Mouse (Mus musculus): ENCODE results near the gene 1700067P10Rik. TPM values are rescaled to one million over a fixed set of nuclear protein-coding genes. Genes with fewer than 3 reads are reported as not detected.

Gene 1700067P10Rik
- polyA plus RNA-seq, 1 experiment from 2014 or later, result not detected

- Histone ChIP-seq H3K4me2 (replicated peaks) (0 out of 2 replicates have a peak overlapping the region, but pooled peaks have one; percentile 19), H3K27ac (peak overlapping the region; percentile 91), H3K36me3 (no peaks in the 10 kb centered on the region), H3K27me3 (no peaks in the 10 kb centered on the region), H3K9ac (no peak overlapping the region), H3K9me3 (no peaks in the 10 kb centered on the region), H3K4me1 (peaks cover 31% of the 10 kb centered on the region), H3K4me3 (no peak overlapping the region)
- 26% methylated on average over 5 of the region's 5 CpGs for WGBS
- ATAC-seq (ENCODE audit: insufficient number of reproducible peaks, insufficient read depth, low FRiP score, low TSS enrichment), result no peak
These were observed 24.0 kb upstream of the 1700067P10Rik start for GRCm38 (mm10) chr17:48065081-48065501.

- no peak for ATAC-seq (ENCODE audit: insufficient number of reproducible peaks, insufficient read depth, low FRiP score, low TSS enrichment)
- Histone ChIP-seq H3K4me3 (no peak overlapping the region), H3K4me1 (peaks cover 31% of the 10 kb centered on the region), H3K9me3 (no peaks in the 10 kb centered on the region), H3K27ac (no peak overlapping the region), H3K36me3 (no peaks in the 10 kb centered on the region), H3K27me3 (no peaks in the 10 kb centered on the region), H3K4me2 (replicated peaks) (no peak overlapping the region), H3K9ac (no peak overlapping the region)
- WGBS, result 64% methylated on average over 10 of the region's 10 CpGs
These were observed 22.0 kb upstream of the 1700067P10Rik start for GRCm38 (mm10) chr17:48067083-48067614.

- Histone ChIP-seq H3K27me3 (no peaks in the 10 kb centered on the region), H3K4me1 (peaks cover 31% of the 10 kb centered on the region), H3K36me3 (no peaks in the 10 kb centered on the region), H3K9ac (no peak overlapping the region), H3K4me3 (no peak overlapping the region), H3K4me2 (replicated peaks) (no peak overlapping the region), H3K9me3 (no peaks in the 10 kb centered on the region), H3K27ac (no peak overlapping the region)
- 25% methylated on average over 5 of the region's 5 CpGs for WGBS
- no peak for ATAC-seq (ENCODE audit: insufficient number of reproducible peaks, insufficient read depth, low FRiP score, low TSS enrichment)
These were observed 21.4 kb upstream of the 1700067P10Rik start for GRCm38 (mm10) chr17:48067729-48068128.

GRCm38 (mm10) chr17:48080626-48081025 is 8.5 kb upstream of the 1700067P10Rik start:
- H3K27ac ChIP-seq, result no peak overlapping the region
- H3K4me1 ChIP-seq, result peaks cover 7% of the 10 kb centered on the region; the same call in 1 of the 2 replicates
- no peaks in the 10 kb centered on the region for H3K27me3 ChIP-seq
- ATAC-seq (ENCODE audit: insufficient number of reproducible peaks, insufficient read depth, low FRiP score, low TSS enrichment), result 0 out of 2 replicates have a peak, but pooled peaks have one; percentile 35
- H3K36me3 ChIP-seq, result no peaks in the 10 kb centered on the region
- H3K4me3 ChIP-seq, result no peak overlapping the region
- no peaks in the 10 kb centered on the region for H3K9me3 ChIP-seq
- 44% methylated on average over 3 of the region's 3 CpGs for WGBS
- H3K9ac ChIP-seq, result no peak overlapping the region
- no peak overlapping the region for H3K4me2 ChIP-seq (replicated peaks)

- no peaks in the 10 kb centered on the region for H3K36me3 ChIP-seq
- H3K27ac ChIP-seq, result no peak overlapping the region
- H3K27me3 ChIP-seq, result peaks cover 5% of the 10 kb centered on the region; the same call in 1 of the 2 replicates
- ATAC-seq (ENCODE audit: insufficient number of reproducible peaks, insufficient read depth, low FRiP score, low TSS enrichment), result no peak
- no peak overlapping the region for H3K9ac ChIP-seq
- peaks cover 7% of the 10 kb centered on the region; the same call in 1 of the 2 replicates for H3K4me1 ChIP-seq
- no peak overlapping the region for H3K4me3 ChIP-seq
- H3K4me2 ChIP-seq (replicated peaks), result no peak overlapping the region
- 79% methylated on average over 2 of the region's 2 CpGs for WGBS
- H3K9me3 ChIP-seq, result no peaks in the 10 kb centered on the region
These were observed 327 bp downstream of the 1700067P10Rik start for GRCm38 (mm10) chr17:48089446-48089845.

- ATAC-seq (ENCODE audit: insufficient number of reproducible peaks, insufficient read depth, low FRiP score, low TSS enrichment), result no peak
- Histone ChIP-seq H3K27ac (no peak overlapping the region), H3K36me3 (no peaks in the 10 kb centered on the region), H3K27me3 (peaks cover 13% of the 10 kb centered on the region; the same call in 1 of the 2 replicates), H3K9ac (no peak overlapping the region), H3K9me3 (no peaks in the 10 kb centered on the region), H3K4me3 (no peak overlapping the region), H3K4me1 (peaks cover 14% of the 10 kb centered on the region), H3K4me2 (replicated peaks) (no peak overlapping the region)
- WGBS, result 80% methylated on average over 12 of the region's 12 CpGs
These were observed 1.2 kb downstream of the 1700067P10Rik start for GRCm38 (mm10) chr17:48090305-48090704.

- H3K27ac ChIP-seq, result peak overlapping the region; percentile 69
- no peaks in the 10 kb centered on the region for H3K9me3 ChIP-seq
- no peak overlapping the region for H3K4me3 ChIP-seq
- WGBS, result 72% methylated on average over 5 of the region's 5 CpGs
- peaks cover 37% of the 10 kb centered on the region for H3K27me3 ChIP-seq
- H3K9ac ChIP-seq, result no peak overlapping the region
- H3K36me3 ChIP-seq, result no peaks in the 10 kb centered on the region
- H3K4me2 ChIP-seq (replicated peaks), result no peak overlapping the region
- peaks cover 40% of the 10 kb centered on the region for H3K4me1 ChIP-seq
- no peak for ATAC-seq (ENCODE audit: insufficient number of reproducible peaks, insufficient read depth, low FRiP score, low TSS enrichment)
These were observed 4.2 kb downstream of the 1700067P10Rik start for GRCm38 (mm10) chr17:48093286-48093817.

GRCm38 (mm10) chr17:48094820-48095680 is 5.9 kb downstream of the 1700067P10Rik start:
- H3K36me3 ChIP-seq, result no peaks in the 10 kb centered on the region
- no peak overlapping the region for H3K4me3 ChIP-seq
- peak overlapping the region; percentile 24; the same call in 1 of the 2 replicates for H3K4me2 ChIP-seq (replicated peaks)
- no peak overlapping the region for H3K9ac ChIP-seq
- peaks cover 53% of the 10 kb centered on the region for H3K27me3 ChIP-seq
- no peak overlapping the region for H3K27ac ChIP-seq
- no peak for ATAC-seq (ENCODE audit: insufficient number of reproducible peaks, insufficient read depth, low FRiP score, low TSS enrichment)
- 5% methylated on average over 20 of the region's 20 CpGs for WGBS
- H3K4me1 ChIP-seq, result peaks cover 56% of the 10 kb centered on the region
- H3K9me3 ChIP-seq, result no peaks in the 10 kb centered on the region

GRCm38 (mm10) chr17:48095718-48096121 is 6.6 kb downstream of the 1700067P10Rik start:
- peaks cover 54% of the 10 kb centered on the region for H3K27me3 ChIP-seq
- peaks cover 59% of the 10 kb centered on the region for H3K4me1 ChIP-seq
- no peak overlapping the region for H3K4me3 ChIP-seq
- H3K4me2 ChIP-seq (replicated peaks), result 0 out of 2 replicates have a peak overlapping the region, but pooled peaks have one; percentile 25
- no peaks in the 10 kb centered on the region for H3K36me3 ChIP-seq
- ATAC-seq (ENCODE audit: insufficient number of reproducible peaks, insufficient read depth, low FRiP score, low TSS enrichment), result no peak
- WGBS, result 1% methylated on average over 26 of the region's 26 CpGs
- H3K9me3 ChIP-seq, result no peaks in the 10 kb centered on the region
- no peak overlapping the region for H3K27ac ChIP-seq
- H3K9ac ChIP-seq, result peak overlapping the region; percentile 9; the same call in 1 of the 2 replicates

- WGBS, result 10% methylated on average over 17 of the region's 17 CpGs
- H3K9ac ChIP-seq, result no peak overlapping the region
- H3K9me3 ChIP-seq, result no peaks in the 10 kb centered on the region
- H3K4me1 ChIP-seq, result peaks cover 59% of the 10 kb centered on the region
- no peak overlapping the region for H3K27ac ChIP-seq
- peak overlapping the region; percentile 82 for H3K4me2 ChIP-seq (replicated peaks)
- ATAC-seq (ENCODE audit: insufficient number of reproducible peaks, insufficient read depth, low FRiP score, low TSS enrichment), result no peak
- H3K36me3 ChIP-seq, result no peaks in the 10 kb centered on the region
- H3K4me3 ChIP-seq, result 0 out of 2 replicates have a peak overlapping the region, but pooled peaks have one; percentile 5
- peaks cover 54% of the 10 kb centered on the region for H3K27me3 ChIP-seq
These were observed 7.2 kb downstream of the 1700067P10Rik start for GRCm38 (mm10) chr17:48096321-48096720.

GRCm38 (mm10) chr17:48097011-48097742 is 8.1 kb downstream of the 1700067P10Rik start:
- H3K9ac ChIP-seq, result peak overlapping the region; percentile 42; the same call in 1 of the 2 replicates
- H3K27me3 ChIP-seq, result peaks cover 54% of the 10 kb centered on the region
- peak overlapping the region; percentile 82 for H3K4me2 ChIP-seq (replicated peaks)
- H3K4me3 ChIP-seq, result peak overlapping the region; percentile 32
- ATAC-seq (ENCODE audit: insufficient number of reproducible peaks, insufficient read depth, low FRiP score, low TSS enrichment), result peak; percentile 41; the same call in 1 of the 2 replicates
- no peaks in the 10 kb centered on the region for H3K9me3 ChIP-seq
- H3K36me3 ChIP-seq, result no peaks in the 10 kb centered on the region
- WGBS, result 1% methylated on average over 36 of the region's 41 CpGs
- peaks cover 59% of the 10 kb centered on the region for H3K4me1 ChIP-seq
- H3K27ac ChIP-seq, result peak overlapping the region; percentile 57; the same call in 1 of the 2 replicates

Measured in embryonic facial prominence, embryonic 12.5 days (tissue).